Mouse (Mus musculus) liver, embryonic 14.5 days (tissue): ENCODE results near the gene Pfdn6.

ENCODE experiments used
- CTCF ChIP-seq: IDR thresholded peaks from 2 replicates; pipeline ENCODE4 v1.5.1; 2016; ENCODE audit warnings: antibody characterized with exemption, low read depth, control low read depth
- EP300 ChIP-seq: IDR thresholded peaks from 2 replicates; pipeline ENCODE4 v1.6.1; 2016; ENCODE audit warnings: antibody characterized with exemption, low read depth

DNA sequence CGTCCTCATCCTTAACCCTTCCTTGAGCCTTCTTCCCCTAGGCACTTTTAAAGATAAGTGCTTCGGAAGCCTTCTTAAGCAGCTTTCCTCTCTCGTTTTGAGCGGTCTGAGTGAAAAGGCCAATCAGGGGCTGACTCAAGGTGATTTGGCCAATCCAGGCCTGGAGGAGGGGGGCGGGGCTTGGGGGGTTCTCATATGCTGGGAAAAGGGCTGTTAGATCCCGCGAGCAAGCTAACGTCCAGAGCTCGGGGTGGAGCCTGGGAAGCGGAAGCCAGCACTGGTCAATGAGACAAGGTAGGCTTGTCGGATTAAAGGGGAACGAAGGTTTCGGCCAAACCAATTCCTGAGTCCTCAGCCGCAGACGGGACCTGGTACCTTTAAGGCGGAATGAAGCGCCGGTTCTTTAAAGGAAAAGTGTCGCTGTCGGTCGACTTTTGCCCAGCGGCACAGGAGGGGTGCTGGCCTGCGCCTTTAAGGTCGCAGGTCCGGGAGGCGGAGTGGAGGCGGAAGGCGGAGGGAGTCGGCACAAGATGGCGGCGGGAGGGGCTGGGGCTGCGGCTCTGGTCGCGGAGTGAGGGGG is 24.4 kb downstream of the Pfdn6 start, which contains the start of the genes Tapbp and Zbtb22:
- TF ChIP-seq EP300, result no peak
- TF ChIP-seq CTCF, result no peak
